Mouse (Mus musculus): ENCODE measurements around the gene Pcp2. TPM values are rescaled to one million over a fixed set of nuclear protein-coding genes. Genes with fewer than 3 reads are reported as not detected.

Gene Pcp2
- 0.34 and 0.48 TPM in 2 replicates for polyA plus RNA-seq (2015; fragmentation: Nextera tagmentation; extraction: Ambion mirVana)

- WGBS: 60% methylated on average over 1 of the region's 1 CpGs
- no peak for ATAC-seq (replicated peaks; ENCODE audit: low FRiP score)
Measured at GRCm38 (mm10) chr8:3625445-3625844, at the start of gene Pcp2. Gene Pcp2 (minus strand): TSS chr8:3625545.

DNA sequence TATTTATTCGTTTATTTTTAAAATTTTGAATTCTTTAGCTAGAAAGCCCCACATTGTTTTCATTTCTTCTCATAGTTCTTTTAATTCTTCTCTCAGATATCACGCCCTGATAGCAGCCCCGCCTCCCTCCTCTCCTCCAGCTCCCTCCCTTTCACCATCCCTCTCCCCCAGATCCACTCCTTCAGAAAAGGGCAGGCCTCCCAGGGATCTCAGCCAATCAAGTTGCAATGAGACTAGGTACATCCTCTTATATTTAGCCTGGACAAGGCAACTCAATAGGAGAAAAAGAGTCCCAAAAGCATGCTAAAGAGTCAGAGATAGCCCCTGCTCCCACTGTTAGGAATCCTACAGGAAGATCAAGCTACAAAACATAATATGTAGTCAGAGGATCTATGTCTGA is 49.3 kb upstream of the Pcp2 start:
- no peak for ATAC-seq (replicated peaks; ENCODE audit: low FRiP score)
- Histone ChIP-seq H3K27me3 (no peaks in the 10 kb centered on the region), H3K4me1 (peaks cover 22% of the 10 kb centered on the region), H3K9me3 (replicated peaks) (no peaks in the 10 kb centered on the region), H3K4me2 (no peak overlapping the region), H3K36me3 (peaks cover 13% of the 10 kb centered on the region), H3K27ac (no peak overlapping the region), H3K4me3 (replicated peaks) (no peak overlapping the region), H3K9ac (no peak overlapping the region)
- WGBS: 55% methylated on average over 3 of the region's 3 CpGs

More at GRCm38 (mm10) chr8:3625445-3625844, at the start of gene Pcp2:
- Histone ChIP-seq H3K4me1 (peaks cover 9% of the 10 kb centered on the region), H3K4me2 (no peak within 1 kb of the TSS), H3K4me3 (replicated peaks) (no peak within 1 kb of the TSS), H3K9ac (no peak within 1 kb of the TSS), H3K9me3 (replicated peaks) (no peaks in the 10 kb centered on the region), H3K27ac (no peak within 1 kb of the TSS), H3K27me3 (peaks cover 19% of the 10 kb centered on the region), H3K36me3 (0 out of 2 replicates have a peak, but pooled peaks cover 6% of the 10 kb centered on the region)

- H3K4me3 ChIP-seq (replicated peaks): peak within 1 kb of the TSS; percentile 65
- peak; percentile 83 for ATAC-seq (replicated peaks; ENCODE audit: low FRiP score)
- H3K27ac ChIP-seq: peak within 1 kb of the TSS; percentile 75
- WGBS: under 1% methylated on average over 23 of the region's 23 CpGs
- peak within 1 kb of the TSS; percentile 84 for H3K4me2 ChIP-seq
- H3K36me3 ChIP-seq: no peaks in the 10 kb centered on the region
- H3K4me1 ChIP-seq: peaks cover 11% of the 10 kb centered on the region
- H3K9me3 ChIP-seq (replicated peaks): no peaks in the 10 kb centered on the region
- H3K9ac ChIP-seq: peak within 1 kb of the TSS; percentile 48
- H3K27me3 ChIP-seq: no peaks in the 10 kb centered on the region
Measured at GRCm38 (mm10) chr8:3671980-3672491, 46.7 kb upstream of the Pcp2 start, which contains the start of gene Fcor. Gene Fcor (minus strand): TSS chr8:3672362.

DNA sequence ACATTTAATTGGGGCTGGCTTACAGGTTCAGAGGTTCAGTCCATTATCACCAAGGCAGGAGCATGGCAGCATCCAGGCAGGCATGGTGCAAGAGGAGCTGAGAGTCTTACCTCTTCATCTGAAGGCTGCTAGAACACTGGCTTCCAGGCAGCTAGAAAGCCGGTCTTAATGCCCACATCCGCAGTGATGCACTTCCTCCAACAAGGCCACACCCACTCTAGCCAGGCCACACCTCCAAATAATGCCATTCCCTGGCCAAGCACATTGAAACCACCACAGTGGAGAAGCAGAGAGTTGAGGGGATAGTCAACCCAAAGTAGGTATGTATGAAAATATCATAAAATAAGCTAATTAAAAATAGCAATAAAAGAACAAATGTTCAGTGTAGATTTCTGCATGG is 45.0 kb upstream of the Pcp2 start:
- Histone ChIP-seq H3K27me3 (no peaks in the 10 kb centered on the region), H3K9ac (no peak overlapping the region), H3K9me3 (replicated peaks) (no peaks in the 10 kb centered on the region), H3K4me3 (replicated peaks) (no peak overlapping the region), H3K36me3 (no peaks in the 10 kb centered on the region), H3K4me2 (no peak overlapping the region), H3K27ac (no peak overlapping the region), H3K4me1 (peaks cover 7% of the 10 kb centered on the region; the same call in 1 of the 2 replicates)
- 71% methylated on average over 2 of the region's 2 CpGs for WGBS
- ATAC-seq (replicated peaks; ENCODE audit: low FRiP score): no peak

- Histone ChIP-seq H3K27ac (no peak within 1 kb of the TSS), H3K9ac (no peak within 1 kb of the TSS), H3K27me3 (no peaks in the 10 kb centered on the region), H3K4me2 (no peak within 1 kb of the TSS), H3K4me3 (replicated peaks) (no peak within 1 kb of the TSS), H3K4me1 (no peaks in the 10 kb centered on the region), H3K36me3 (no peaks in the 10 kb centered on the region), H3K9me3 (replicated peaks) (no peaks in the 10 kb centered on the region)
- 62% methylated on average over 5 of the region's 6 CpGs for WGBS
- no peak for ATAC-seq (replicated peaks; ENCODE audit: low FRiP score)
Measured at GRCm38 (mm10) chr8:3665507-3665906, 40.2 kb upstream of the Pcp2 start, which contains the start of gene Mcemp1. Gene Mcemp1 (plus strand): TSS chr8:3665754.

GRCm38 (mm10) chr8:3664405-3664804 is 39.1 kb upstream of the Pcp2 start:
- Histone ChIP-seq H3K36me3 (no peaks in the 10 kb centered on the region), H3K27me3 (no peaks in the 10 kb centered on the region), H3K4me1 (no peaks in the 10 kb centered on the region), H3K9me3 (replicated peaks) (no peaks in the 10 kb centered on the region), H3K27ac (no peak overlapping the region), H3K4me3 (replicated peaks) (no peak overlapping the region), H3K9ac (no peak overlapping the region), H3K4me2 (no peak overlapping the region)
- no peak for ATAC-seq (replicated peaks; ENCODE audit: low FRiP score)
- WGBS: 66% methylated on average over 5 of the region's 5 CpGs

DNA sequence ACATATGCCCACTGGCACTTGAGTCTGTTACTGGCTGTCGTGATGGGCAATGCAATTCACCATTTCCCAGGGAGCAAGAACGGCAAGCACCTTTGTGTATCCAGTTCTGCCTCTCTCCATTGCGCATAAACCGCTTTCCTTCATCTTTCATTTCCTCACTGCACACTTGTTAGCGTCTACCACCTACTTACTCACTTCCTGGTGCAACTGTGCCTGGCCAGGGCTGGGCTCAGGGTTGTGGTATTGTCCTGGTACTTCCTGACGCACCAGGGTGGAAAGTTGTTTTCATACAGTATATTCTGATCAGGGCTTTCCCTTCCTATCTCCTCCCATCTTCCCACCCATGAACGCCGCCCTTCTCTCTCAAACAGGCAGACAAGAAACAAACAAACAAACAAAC is 35.5 kb upstream of the Pcp2 start:
- Histone ChIP-seq H3K36me3 (no peaks in the 10 kb centered on the region), H3K4me2 (no peak overlapping the region), H3K4me1 (peaks cover 9% of the 10 kb centered on the region), H3K4me3 (replicated peaks) (no peak overlapping the region), H3K27ac (no peak overlapping the region), H3K9me3 (replicated peaks) (no peaks in the 10 kb centered on the region), H3K27me3 (no peaks in the 10 kb centered on the region), H3K9ac (no peak overlapping the region)
- no peak for ATAC-seq (replicated peaks; ENCODE audit: low FRiP score)
- WGBS: 80% methylated on average over 8 of the region's 8 CpGs

DNA sequence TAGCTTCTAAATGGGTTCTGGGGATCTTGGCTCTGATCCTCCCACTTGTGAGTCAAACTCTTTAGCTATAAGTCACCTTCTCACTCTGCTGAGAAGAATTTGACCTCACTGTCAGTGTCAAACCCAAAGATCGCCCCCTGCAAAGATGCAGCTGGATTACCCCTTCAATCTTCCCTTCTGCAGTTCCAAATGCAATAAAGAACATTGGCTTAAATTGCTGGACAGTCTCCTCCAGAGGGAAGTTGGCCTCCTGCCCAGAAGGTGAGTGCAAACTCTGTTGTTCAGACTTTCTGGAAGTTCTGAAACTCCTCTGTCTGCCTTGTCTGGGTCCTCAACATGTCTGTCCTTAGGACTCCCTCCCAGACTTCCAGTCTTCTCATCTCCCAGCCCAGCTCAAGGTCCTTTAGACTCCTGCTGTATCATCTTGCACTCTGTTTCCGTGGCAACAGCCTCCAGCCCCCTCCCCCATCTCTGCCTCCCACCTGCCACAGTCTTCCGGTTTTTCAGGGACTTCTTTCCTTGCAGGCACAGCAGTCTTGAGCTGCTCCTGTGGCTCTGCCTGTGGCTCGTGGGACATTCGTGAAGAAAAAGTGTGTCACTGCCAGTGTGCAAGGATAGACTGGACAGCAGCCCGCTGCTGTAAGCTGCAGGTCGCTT is 31.5 kb upstream of the Pcp2 start:
- Histone ChIP-seq H3K4me1 (peaks cover 9% of the 10 kb centered on the region), H3K4me3 (replicated peaks) (no peak overlapping the region), H3K27me3 (no peaks in the 10 kb centered on the region), H3K4me2 (peak overlapping the region; percentile 27; the same call in 1 of the 2 replicates), H3K9ac (no peak overlapping the region), H3K27ac (no peak overlapping the region), H3K9me3 (replicated peaks) (no peaks in the 10 kb centered on the region), H3K36me3 (no peaks in the 10 kb centered on the region)
- WGBS: 14% methylated on average over 7 of the region's 7 CpGs
- ATAC-seq (replicated peaks; ENCODE audit: low FRiP score): peak; percentile 60

DNA sequence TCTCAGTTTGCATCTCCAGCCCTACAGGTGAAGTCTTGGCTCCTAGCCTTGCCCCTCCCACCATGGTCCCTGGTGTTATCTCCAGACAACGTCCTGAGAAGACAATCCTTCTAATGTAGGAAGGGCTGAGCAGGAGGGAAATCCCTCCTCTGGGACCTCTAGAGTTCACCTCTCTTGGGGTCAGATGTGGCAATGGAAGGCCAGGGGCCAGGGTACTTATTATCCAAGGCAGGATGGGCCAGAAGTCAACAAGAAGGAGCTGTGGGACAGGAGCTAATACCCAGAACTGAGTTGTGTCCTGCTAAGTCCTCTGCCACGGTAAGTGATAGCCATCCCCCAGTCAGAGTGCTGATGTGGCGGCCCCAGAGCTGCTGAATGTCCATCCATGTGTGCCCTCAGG is 30.2 kb upstream of the Pcp2 start, which contains the start of gene Retn:
Retn (plus strand) TSS at position 245 of the 400 bp plus-strand sequence.
- no peaks in the 10 kb centered on the region for H3K36me3 ChIP-seq
- peaks cover 9% of the 10 kb centered on the region for H3K4me1 ChIP-seq
- no peaks in the 10 kb centered on the region for H3K27me3 ChIP-seq
- no peak within 1 kb of the TSS for H3K4me3 ChIP-seq (replicated peaks)
- no peak within 1 kb of the TSS for H3K4me2 ChIP-seq
- 65% methylated on average over 3 of the region's 3 CpGs for WGBS
- H3K27ac ChIP-seq: no peak within 1 kb of the TSS
- no peak for ATAC-seq (replicated peaks; ENCODE audit: low FRiP score)
- no peaks in the 10 kb centered on the region for H3K9me3 ChIP-seq (replicated peaks)
- H3K9ac ChIP-seq: no peak within 1 kb of the TSS

- ATAC-seq (replicated peaks; ENCODE audit: low FRiP score): no peak
- Histone ChIP-seq H3K4me1 (peaks cover 9% of the 10 kb centered on the region), H3K36me3 (no peaks in the 10 kb centered on the region), H3K4me3 (replicated peaks) (no peak overlapping the region), H3K27ac (no peak overlapping the region), H3K27me3 (no peaks in the 10 kb centered on the region), H3K4me2 (no peak overlapping the region), H3K9me3 (replicated peaks) (no peaks in the 10 kb centered on the region), H3K9ac (no peak overlapping the region)
- WGBS: 72% methylated on average over 11 of the region's 11 CpGs
Measured at GRCm38 (mm10) chr8:3654726-3655508, 29.6 kb upstream of the Pcp2 start.

DNA sequence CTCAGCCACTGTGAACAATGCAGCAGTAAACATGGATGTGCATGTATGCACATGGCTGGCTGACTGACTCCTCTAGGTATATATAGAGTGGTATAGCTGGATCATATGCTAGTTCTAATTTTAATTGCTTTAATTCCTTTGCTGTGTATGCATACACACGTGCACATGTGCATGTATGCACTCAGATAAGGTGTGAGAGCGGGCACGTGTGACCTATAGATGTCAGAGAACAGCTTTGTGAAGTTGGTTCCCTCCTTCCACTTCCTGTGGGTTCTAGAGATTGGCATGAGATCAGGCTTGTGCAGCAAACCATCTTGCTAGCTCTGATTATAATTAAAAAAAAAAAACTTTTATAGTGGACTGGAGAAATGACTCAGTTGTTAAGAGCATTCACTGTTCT is 27.5 kb upstream of the Pcp2 start:
- H3K9me3 ChIP-seq (replicated peaks): no peaks in the 10 kb centered on the region
- peaks cover 16% of the 10 kb centered on the region for H3K4me1 ChIP-seq
- H3K4me2 ChIP-seq: no peak overlapping the region
- H3K27ac ChIP-seq: no peak overlapping the region
- no peak for ATAC-seq (replicated peaks; ENCODE audit: low FRiP score)
- H3K27me3 ChIP-seq: no peaks in the 10 kb centered on the region
- H3K36me3 ChIP-seq: no peaks in the 10 kb centered on the region
- no peak overlapping the region for H3K4me3 ChIP-seq (replicated peaks)
- WGBS: 67% methylated on average over 3 of the region's 3 CpGs
- no peak overlapping the region for H3K9ac ChIP-seq

GRCm38 (mm10) chr8:3648990-3649389 is 23.6 kb upstream of the Pcp2 start:
- H3K4me2 ChIP-seq: peak overlapping the region; percentile 10; the same call in 1 of the 2 replicates
- H3K4me3 ChIP-seq (replicated peaks): no peak overlapping the region
- WGBS: 51% methylated on average over 1 of the region's 1 CpGs

More at GRCm38 (mm10) chr8:3648990-3649389, 23.6 kb upstream of the Pcp2 start:
- Histone ChIP-seq H3K9ac (no peak overlapping the region), H3K9me3 (replicated peaks) (no peaks in the 10 kb centered on the region), H3K27me3 (no peaks in the 10 kb centered on the region), H3K4me1 (peaks cover 13% of the 10 kb centered on the region; the same call in 1 of the 2 replicates), H3K27ac (no peak overlapping the region), H3K36me3 (no peaks in the 10 kb centered on the region)
- ATAC-seq (replicated peaks; ENCODE audit: low FRiP score): peak; percentile 65
